12 mouse cellular contexts compared by ENCODE assay signal in genomic region chr7:38262406-38262805, GRCm38 (mm10). TPM values are rescaled to one million over a fixed set of nuclear protein-coding genes. Genes with fewer than 3 reads are reported as not detected.
DNase-seq lines count a peak whose midpoint lies in the region; ATAC-seq lines count a peak whose summit lies in the region.
"Had no signal": no experiment of that assay in that cellular context is flagged by ENCODE, and none has a peak within 500 bp of the region (broad histone marks: within the 10 kb centered on the region; RNA-seq: fewer than 3 reads in every experiment).

No protein-coding gene starts in this region.

- DNase-seq in hindbrain, embryonic 14.5 days (ENCODE audit: low spot score) = peak; percentile 51
- DNase-seq in ovary, postnatal 36 days (ENCODE audit: low spot score) = peak; percentile 14
- DNase-seq in ovary, postnatal 10 days (ENCODE audit: low spot score) = no peak
- DNase-seq in cerebellum, adult 11 months = peak; percentile 62
- DNase-seq in layer of hippocampus, postnatal 10 days (ENCODE audit: low spot score in 2 of 2) = peak; percentile 24 to 34
- no peak for DNase-seq in thymus, postnatal 14 days
- DNase-seq: gastrocnemius, postnatal 25 days; lung, embryonic 14.5 days; retina, postnatal 1 day had no signal

- no peaks in the 10 kb centered on the region for H3K9me3 ChIP-seq in hindbrain, embryonic 14.5 days (ENCODE audit: control insufficient read depth, low read length)
- H3K9me3 ChIP-seq in hindbrain, embryonic 12.5 days (replicated peaks) = no peaks in the 10 kb centered on the region
- H3K9me3 ChIP-seq: hindbrain, embryonic 15.5 days had no signal

- H3K4me1 ChIP-seq in hindbrain, embryonic 14.5 days (replicated peaks; ENCODE audit: control insufficient read depth, insufficient read depth, low read length) = no peaks in the 10 kb centered on the region
- H3K4me1 ChIP-seq in hindbrain, embryonic 12.5 days = no peaks in the 10 kb centered on the region
- H3K4me1 ChIP-seq: hindbrain, embryonic 15.5 days had no signal

- no peak overlapping the region for H3K4me2 ChIP-seq in hindbrain, embryonic 14.5 days (replicated peaks)
- no peak overlapping the region for H3K4me2 ChIP-seq in hindbrain, embryonic 12.5 days (replicated peaks)
- H3K4me2 ChIP-seq: hindbrain, embryonic 15.5 days; lung, embryonic 14.5 days had no signal

- WGBS in hindbrain, embryonic 14.5 days = 86% methylated on average over 5 of the region's 5 CpGs
- 93% methylated on average over 5 of the region's 5 CpGs for WGBS in hindbrain, embryonic 12.5 days

- peaks cover 62% of the 10 kb centered on the region for H3K36me3 ChIP-seq in hindbrain, embryonic 14.5 days (replicated peaks; ENCODE audit: control insufficient read depth, insufficient read depth)
- H3K36me3 ChIP-seq in hindbrain, embryonic 12.5 days = peaks cover 63% of the 10 kb centered on the region

- no peak overlapping the region for H3K4me3 ChIP-seq in hindbrain, embryonic 14.5 days (replicated peaks; ENCODE audit: low read length)
- no peak overlapping the region for H3K4me3 ChIP-seq in hindbrain, embryonic 12.5 days
- H3K4me3 ChIP-seq: hindbrain, embryonic 15.5 days; left cerebral cortex, adult 2 months had no signal

- H3K9ac ChIP-seq in hindbrain, embryonic 14.5 days = no peak overlapping the region
- no peak overlapping the region for H3K9ac ChIP-seq in hindbrain, embryonic 12.5 days
- H3K9ac ChIP-seq: hindbrain, embryonic 15.5 days; lung, embryonic 14.5 days had no signal

- H3K27me3 ChIP-seq in hindbrain, embryonic 14.5 days (ENCODE audit: control insufficient read depth, insufficient read depth, low read length) = no peaks in the 10 kb centered on the region
- no peaks in the 10 kb centered on the region for H3K27me3 ChIP-seq in hindbrain, embryonic 12.5 days
- H3K27me3 ChIP-seq: hindbrain, embryonic 15.5 days had no signal

- ATAC-seq in hindbrain, embryonic 14.5 days (ENCODE audit: low FRiP score) = no peak
- no peak for ATAC-seq in hindbrain, embryonic 12.5 days (ENCODE audit: low FRiP score)

- no peak overlapping the region for H3K27ac ChIP-seq in hindbrain, embryonic 14.5 days
- no peak overlapping the region for H3K27ac ChIP-seq in hindbrain, embryonic 12.5 days
- H3K27ac ChIP-seq: hindbrain, embryonic 15.5 days; left cerebral cortex, adult 2 months had no signal

RNA-seq across cellular contexts. Expression of gene Pop4, which starts 8.8 kb away (rescaled TPM):
- 77.8 and 81.9 TPM in 2 replicates for polyA plus RNA-seq in hindbrain, embryonic 14.5 days (2014; fragmentation: Nextera tagmentation; extraction: Ambion mirVana)
- 79.8 and 80.1 TPM in 2 replicates for polyA plus RNA-seq in hindbrain, embryonic 12.5 days (2016; fragmentation: Nextera tagmentation; extraction: Ambion mirVana)
- 10 to 100 TPM; 33.6 to 36.5 TPM for total RNA-seq in layer of hippocampus, postnatal 10 days (2021)

RNA-seq across cellular contexts. Expression of gene Plekhf1, which starts 34.6 kb away (rescaled TPM):
- polyA plus RNA-seq in hindbrain, embryonic 14.5 days (2014; fragmentation: Nextera tagmentation; extraction: Ambion mirVana) = 0.66 and 0.90 TPM in 2 replicates
- 1.8 and 2.1 TPM in 2 replicates for polyA plus RNA-seq in hindbrain, embryonic 12.5 days (2016; fragmentation: Nextera tagmentation; extraction: Ambion mirVana)
- total RNA-seq in layer of hippocampus, postnatal 10 days (2021) = 1 to 10 TPM; 1.3 to 1.8 TPM

Comparison
In these comparisons a context has a peak if more than half of its experiments do, and no peak if none do; other contexts are left out.
1. DNase-seq: peak in hindbrain, embryonic 14.5 days (single experiment), ovary, postnatal 36 days (single experiment), cerebellum, adult 11 months (single experiment) and layer of hippocampus, postnatal 10 days (2 of 2); none in ovary, postnatal 10 days (single experiment) and thymus, postnatal 14 days (single experiment).